Mouse (Mus musculus) frontal cortex, adult 2 months (tissue): ENCODE results near the gene Tnfrsf11a. TPM values are rescaled to one million over a fixed set of nuclear protein-coding genes. Genes with fewer than 3 reads are reported as not detected.

Experiments used
- DNase-seq, 2 experiments: peaks; one replicate each; pipeline ENCODE4 v3.0.0; 2022; ENCODE audit warnings: low spot score in 1 of 2; ENCODE audit errors: extremely low spot score in 1 of 2
- polyA plus RNA-seq: library from polyadenylated mRNA; depleted of rRNA; stranded (reverse); fragments of >200 nt; gene quantifications from 2 replicates; pipeline ENCODE4 v1.2.3, GENCODE M21; 2012

Gene Tnfrsf11a
- polyA plus RNA-seq, 1 experiment: 2.6 TPM

DNA sequence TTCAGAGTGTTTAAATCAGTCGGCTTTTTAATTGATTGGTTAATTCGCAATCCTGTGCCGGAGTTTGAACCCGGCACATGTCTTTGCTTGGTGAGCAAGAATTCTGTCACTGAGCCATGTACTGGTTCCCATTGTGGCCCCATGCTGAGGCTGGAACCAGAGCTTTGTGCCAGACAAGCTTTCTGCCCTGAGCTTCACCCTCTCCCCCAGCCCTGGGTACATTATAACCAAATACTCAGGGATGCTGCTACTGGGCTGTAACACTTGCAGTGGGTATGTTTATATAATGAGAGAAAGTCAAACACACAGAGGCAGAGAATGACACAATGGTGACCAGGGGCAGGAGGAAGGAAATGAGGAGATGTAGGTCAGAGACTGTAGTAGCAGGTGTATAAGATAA lies 43.8 kb downstream of the Tnfrsf11a start:
- DNase-seq: no peak

DNA sequence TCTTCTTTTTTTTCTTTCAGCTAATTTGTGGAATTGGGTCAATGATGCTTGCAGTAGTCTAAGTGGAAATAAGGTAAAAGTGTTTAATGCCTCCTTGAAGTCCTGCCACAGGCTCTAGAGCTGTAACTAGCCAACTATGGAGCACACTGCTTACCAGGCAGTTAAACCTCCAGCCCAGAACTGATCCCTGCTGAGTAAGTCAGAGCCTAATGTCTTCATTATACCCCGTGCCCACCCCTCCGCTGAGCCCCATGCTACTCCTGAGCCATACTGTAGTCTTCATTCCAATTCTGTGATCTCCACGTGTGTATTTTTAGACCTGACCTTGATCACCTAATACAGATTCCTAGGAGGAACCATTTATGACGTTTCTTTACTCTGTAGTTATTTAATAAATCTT lies 44.5 kb downstream of the Tnfrsf11a start:
- DNase-seq: no peak

DNA sequence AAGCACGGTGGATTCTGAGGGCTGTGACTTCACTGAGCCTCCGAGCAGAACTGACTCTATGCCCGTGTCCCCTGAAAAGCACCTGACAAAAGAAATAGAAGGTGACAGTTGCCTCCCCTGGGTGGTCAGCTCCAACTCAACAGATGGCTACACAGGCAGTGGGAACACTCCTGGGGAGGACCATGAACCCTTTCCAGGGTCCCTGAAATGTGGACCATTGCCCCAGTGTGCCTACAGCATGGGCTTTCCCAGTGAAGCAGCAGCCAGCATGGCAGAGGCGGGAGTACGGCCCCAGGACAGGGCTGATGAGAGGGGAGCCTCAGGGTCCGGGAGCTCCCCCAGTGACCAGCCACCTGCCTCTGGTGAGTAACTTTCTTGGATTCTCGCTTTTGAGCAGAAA lies 46.9 kb downstream of the Tnfrsf11a start:
- no peak for DNase-seq

DNA sequence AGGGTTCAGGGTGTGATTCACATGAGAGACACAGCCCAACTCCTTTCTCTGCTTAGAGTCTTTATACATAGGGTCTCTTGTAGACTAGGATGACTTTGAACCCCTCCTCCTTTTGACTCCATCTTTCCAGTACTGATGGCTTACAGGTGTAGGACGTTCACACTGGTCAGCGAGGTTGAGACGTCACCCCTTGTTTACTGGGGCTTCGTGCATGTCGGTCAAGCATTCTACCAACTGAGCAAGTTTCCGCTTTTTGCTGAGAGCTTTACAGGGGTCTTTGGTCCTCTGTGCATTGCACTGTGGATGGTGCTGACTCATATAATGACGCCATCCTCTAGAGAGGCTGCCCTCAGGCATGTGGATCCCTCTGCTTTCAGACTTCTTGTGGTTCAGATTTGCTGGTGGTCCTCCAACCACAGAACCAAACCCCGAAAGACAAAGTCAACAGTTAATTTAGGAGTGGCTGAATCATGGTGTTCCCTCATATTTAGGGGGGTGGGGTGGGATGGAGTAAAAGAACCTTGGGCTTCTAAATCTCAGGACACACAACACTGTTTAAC lies 47.3 kb downstream of the Tnfrsf11a start:
- no peak for DNase-seq

DNA sequence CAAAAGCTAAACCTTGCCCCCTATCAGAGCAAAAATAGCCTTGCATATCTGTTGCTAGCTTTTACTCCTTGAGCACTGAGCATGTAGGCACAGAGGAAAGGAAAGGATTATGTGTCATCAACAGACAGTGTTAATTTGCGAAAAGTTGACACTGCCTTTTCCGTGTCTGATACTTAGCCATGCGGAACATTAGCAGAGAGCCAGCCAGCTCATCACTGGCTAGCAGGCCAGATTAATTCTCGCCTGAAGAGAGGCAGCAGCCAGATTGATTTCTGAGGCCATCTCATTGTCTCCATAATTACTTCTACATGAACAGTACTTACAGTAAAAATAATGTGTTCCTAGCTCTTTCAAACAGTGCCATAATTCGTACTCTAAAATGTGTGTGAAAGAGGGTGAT lies 48.7 kb downstream of the Tnfrsf11a start:
- DNase-seq: no peak

DNA sequence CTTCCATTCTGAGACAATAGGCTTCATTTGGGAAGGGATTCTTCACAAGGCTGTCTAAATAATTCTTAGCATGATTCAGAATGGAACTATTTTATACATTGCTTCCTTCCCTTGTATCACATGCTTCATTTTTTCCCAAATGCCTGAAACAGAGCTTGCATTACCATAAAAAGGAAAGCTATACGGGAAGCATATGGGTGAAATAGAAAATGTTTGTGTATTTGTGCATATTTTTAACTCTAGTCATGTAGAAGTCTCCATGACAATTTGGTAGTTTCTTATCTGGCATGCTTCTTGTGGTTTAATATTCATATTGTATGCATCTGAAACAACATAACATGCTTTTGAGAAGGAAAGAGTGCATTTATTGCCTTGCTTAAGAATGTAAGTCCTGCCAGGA lies 52.3 kb downstream of the Tnfrsf11a start:
- no peak for DNase-seq

DNA sequence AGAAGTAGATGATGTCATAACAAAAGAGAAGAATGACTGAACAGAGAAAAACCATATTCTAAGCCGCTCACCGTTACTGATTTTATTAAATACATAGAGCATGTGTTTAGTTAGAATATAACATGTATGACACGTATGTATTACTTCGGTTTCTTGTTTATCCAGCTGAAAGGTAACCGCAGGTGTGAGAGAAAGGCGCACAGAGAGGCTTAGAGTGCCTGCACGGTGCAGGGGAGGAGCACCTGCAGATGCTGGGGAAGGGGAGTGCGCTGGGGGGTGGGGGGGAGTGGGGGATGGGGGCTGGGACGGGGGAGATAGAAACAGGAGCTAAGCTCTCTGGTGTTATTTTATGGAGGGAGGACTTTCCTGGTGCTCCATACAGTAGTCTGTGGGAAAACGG lies 62.4 kb downstream of the Tnfrsf11a start:
- DNase-seq: no peak

DNA sequence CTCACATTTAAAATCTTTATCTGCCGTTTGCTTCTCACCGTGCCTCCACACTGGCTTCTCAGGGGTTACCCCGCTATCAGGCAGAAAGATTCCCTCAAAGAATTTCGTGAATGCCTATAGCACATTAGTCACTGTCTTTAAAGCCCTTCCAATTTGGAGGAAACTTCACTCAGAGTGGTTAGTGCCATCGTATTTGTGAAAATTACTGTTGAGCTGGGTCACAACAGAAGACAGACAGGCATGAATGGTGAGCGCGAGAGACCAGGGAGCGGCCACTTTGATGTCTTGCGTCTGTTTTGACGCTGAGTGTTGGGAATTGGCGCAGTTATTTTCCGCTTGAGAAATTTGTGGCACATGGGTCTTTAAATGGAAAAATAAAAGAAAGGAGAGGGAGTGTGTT lies 62.9 kb downstream of the Tnfrsf11a start:
- DNase-seq: no peak

DNA sequence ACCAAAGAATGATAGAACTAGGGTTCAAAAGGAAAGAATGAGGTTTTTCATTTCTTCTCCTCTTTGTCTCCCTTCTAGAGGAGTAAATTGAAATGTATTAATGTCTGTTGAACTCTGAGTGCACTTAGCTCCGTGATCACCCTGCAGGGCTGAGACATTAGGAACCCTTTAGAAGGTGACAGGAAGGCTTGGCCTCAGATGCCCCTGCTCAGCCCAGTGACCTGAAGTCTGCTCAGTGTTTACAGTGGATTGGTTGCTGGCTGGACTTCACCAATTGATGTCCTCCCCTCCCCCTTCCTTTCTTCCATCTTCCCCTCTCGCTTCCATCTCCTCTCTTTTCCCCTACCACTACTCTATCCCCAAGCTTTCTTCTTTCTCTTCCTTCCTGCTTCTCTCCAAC lies 63.3 kb downstream of the Tnfrsf11a start:
- no peak for DNase-seq

DNA sequence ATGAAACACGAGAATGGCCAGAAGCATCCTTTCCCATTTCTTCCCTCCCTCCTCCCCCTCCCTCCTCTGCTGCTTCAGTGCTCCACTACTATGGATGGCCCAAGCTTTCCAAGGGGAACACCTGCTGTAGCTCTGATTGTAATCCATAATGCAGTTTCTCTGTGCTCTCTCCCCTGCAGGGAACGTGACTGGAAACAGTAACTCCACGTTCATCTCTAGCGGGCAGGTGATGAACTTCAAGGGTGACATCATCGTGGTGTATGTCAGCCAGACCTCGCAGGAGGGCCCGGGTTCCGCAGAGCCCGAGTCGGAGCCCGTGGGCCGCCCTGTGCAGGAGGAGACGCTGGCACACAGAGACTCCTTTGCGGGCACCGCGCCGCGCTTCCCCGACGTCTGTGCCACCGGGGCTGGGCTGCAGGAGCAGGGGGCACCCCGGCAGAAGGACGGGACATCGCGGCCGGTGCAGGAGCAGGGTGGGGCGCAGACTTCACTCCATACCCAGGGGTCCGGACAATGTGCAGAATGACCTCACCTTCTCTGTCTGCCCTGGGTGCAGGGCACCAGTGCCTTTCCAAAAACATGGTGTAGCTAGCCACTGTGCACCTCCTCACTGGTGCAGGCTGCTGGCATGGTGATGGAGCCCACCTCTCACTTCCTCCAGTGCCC lies 64.0 kb downstream of the Tnfrsf11a start:
- no peak for DNase-seq

DNA sequence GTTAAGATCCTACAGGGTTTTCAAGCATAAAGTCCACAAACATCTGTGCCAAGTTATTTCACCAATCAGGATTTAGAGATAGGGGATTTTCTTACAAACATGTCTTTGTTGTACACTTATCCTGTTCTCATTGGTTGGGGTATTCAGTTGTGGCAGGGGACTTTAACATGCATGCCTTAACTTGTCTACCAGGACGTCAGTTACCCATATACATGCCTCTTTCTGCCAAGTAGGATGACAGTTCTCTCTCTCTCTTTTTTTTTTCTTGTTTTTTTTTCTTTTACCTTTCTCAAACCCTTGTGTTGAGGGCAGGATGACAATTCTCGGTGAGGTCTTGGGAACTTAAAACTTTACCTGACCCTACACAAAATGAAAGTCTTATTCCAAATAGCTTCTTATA lies 65.9 kb downstream of the Tnfrsf11a start:
- no peak for DNase-seq

DNA sequence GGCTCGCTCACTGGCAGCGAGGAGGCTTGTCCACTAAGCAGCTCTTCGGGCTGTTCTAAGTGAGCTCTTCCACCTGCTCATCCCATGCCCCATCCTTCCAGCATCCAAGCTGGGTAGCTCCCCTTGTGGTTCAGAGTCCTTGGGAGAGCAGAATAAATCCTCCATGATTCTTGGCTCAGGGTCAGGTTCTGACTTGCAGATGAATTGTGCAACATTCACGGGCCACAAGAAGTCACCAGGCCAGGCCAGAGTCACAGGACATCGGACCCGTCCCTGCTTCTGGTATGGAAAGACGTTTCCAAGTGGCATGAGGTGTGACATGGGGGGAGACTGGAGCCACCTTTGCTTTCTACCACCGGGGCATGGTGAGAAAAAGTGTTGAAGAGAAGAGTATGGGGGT lies 68.3 kb downstream of the Tnfrsf11a start:
- DNase-seq: no peak

DNA sequence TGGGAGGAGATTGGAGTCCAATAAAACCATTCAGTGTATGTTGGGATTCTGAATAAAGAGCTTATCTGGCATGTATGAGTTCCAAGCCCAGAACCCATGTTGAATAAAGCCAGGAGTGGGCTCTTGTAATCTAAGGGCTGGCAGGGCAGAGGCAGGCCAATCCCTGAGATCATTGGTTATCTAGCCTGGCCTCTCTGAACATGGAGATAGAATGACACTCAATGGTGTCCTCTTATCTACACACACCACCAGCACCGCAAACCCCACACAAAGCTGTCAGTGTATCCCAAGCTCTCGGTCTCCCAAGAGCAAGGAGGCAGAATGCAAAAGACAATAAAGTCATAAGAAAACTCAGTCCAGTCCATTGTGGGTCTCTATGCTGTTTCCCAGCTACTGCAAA lies 70.8 kb downstream of the Tnfrsf11a start:
- no peak for DNase-seq

DNA sequence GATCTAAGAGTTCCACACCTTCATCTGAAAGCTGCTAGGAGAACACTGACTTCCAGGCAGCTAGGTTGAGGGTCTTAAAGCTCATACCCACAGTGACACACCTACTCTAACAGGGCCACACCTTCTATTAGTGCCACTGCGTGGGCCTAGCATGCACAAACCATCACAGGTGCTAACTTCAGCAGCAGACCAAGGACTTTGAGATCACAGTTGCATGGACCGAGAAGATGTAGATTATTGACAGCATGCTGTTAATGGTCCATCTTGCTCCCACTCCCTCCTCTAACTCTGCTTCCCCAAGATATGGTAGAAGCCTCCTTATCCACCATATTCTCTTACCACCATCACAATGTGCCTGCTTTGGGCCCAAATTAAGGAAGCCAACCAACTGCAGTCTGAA lies 79.2 kb downstream of the Tnfrsf11a start:
- no peak for DNase-seq

DNA sequence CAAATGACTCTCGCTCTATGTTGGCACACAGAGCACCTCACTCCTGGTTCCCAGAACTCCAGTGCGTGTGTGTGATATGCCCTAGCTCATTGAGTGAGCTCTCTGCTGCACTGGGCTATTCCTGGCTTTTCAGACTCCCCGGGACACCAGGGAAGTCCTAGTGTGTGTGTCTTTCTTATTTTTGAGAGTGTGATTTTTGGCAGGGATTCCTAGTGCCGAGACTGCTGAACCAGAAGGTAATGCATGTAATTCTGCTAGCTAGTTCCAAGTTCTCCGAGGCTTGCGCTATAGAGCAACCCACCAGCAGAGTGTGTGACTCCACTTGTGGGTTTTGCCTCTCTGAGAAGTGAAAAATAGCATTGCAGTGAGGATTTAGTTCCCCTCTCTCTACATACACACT lies 96.1 kb downstream of the Tnfrsf11a start:
- DNase-seq: peak; percentile 51 to 53

DNA sequence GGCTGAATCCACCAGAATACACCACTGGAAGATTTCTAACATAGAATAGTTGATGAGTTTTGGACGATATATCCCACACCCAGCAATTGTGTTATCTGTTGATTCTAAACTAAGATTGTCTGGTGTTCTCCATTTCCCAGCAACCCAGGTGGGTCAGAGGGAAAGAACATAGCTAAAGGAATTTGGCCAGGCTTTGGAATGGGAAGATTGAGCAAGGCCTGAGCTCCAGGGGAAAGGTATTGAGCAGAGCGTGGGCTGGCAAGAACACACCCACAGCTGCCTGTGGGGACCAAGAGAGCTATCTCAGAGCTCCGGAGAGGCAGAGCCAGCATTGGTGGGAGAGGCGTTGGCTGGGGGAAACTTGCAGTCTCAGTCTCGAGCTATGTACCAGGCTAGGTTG lies 97.3 kb downstream of the Tnfrsf11a start:
- DNase-seq: no peak

DNA sequence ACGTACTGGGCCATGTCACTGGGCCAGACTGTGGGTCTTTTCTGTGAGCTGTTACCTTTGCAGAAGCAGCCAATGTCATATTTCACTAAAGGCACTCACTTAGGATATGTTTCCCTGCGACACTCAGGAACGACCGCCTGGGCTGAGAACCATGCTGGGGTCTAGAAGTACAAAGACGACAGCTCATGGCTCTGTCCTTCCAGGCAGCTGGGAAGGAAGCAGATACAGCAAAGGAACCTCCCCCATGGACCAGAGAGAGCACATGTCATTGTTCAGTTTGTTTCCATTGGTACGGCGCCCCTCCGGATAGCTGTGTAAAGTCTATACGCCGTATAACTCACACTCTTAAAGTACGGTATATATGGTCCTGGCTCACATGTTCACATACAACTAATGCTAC lies 97.9 kb downstream of the Tnfrsf11a start:
- no peak for DNase-seq

DNA sequence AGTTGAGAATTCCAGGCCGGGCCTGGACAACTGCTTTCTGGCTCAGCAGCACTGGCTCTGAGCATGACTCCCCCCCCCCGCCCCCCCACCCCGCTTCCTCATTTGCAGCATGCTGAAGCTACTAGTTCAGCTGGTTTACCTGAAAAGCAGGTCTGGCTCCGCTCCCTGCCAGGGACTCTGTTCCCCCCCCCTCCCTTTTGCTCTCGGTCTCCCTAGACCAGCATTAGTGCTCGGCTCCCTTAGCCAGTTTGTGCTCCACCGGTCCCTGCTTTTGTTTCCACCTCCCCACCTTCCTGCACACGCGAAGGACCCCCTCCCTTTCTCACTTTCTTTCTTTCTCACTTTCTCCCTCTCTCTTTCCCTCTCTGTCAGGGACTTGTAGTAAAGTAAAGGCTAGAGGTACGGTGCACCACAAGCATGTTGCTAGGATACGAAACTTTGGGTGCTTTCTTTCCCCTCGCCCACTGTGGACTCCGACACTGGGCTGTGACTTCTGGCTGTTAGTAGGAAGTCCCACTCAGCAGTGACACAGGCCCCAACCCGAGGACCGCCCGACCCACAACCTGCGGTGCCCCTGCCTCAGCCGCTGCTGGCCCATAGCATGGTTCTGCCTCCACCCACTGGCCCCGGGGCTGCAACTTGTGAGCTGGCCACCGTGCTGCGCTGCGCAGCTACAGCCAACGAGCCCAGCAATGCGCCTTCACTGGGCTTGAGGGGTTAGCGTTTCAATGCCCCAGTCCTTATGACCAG lies 100.2 kb downstream of the Tnfrsf11a start:
- no peak for DNase-seq

DNA sequence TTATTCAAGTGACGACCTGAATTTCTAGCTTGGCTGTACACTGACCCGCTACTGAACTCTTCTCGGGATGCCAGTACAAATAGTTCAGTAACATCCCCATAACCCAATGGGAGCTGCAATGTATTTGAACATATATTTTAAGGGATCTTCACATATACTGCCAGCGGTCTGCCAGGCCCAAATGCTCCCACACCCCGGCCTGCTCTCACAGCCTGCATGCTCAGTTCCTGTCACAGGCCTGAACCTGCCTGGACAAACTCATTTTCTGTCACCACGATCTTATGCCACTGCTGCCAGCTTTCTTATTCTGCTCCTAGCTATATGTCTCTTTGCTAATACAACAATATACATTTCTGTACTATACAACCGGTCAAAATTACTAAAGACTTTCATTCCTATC lies 100.9 kb downstream of the Tnfrsf11a start:
- DNase-seq: no peak

DNA sequence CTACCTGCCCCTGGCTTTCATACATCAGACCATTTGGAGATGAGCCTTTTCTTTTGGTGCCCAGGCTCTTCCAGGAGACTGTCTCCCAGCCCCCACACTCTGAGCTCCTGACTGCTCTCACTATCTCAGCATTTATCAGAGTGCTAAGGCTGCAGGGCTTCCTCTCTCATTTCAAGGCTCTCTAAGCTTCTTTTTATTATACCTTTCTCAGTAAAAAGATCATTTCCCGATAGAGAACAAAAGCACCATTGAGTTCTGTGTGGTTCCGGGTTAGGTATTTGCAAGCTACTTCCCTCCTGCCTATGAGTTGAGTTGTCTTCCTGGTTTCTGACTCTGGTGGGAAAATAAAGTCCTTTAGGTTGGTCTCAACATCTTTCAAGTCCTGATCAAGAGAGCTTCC lies 103.0 kb downstream of the Tnfrsf11a start:
- DNase-seq: no peak

DNA sequence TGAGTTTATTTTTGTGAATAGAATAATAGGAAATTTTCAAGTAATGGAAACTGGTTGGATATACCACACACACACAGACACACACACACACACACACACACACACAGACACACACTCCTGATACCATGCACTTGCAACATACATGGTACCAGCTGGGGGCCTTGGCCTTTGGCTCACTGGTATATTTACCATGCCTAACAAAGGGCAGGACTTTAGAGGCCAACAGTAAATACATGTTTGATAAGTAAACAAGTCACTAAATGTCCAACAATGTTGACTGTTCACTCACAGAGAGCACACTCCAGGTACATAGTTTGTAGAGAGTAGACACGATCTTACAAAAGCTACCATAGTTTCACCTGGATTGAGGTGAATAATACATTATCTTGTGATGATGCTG lies 104.6 kb downstream of the Tnfrsf11a start:
- DNase-seq: no peak

DNA sequence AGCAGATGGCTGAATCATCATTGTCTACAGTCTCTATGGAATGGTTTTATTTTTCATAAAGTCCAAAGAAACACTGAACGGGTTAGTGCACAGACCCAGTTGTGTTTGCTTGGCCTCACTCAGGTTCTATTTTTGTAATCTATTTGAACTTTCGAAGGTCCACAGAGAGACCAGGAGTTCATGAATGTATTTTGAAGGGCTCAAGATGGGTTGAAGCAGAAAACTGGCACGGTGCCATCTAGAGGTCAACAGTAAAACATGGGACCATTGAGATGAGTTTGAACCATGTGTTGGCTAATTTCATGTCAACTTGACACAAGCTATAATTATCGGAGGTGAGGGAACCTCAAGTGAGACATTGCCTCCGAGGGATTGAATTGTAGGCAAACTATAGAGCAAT lies 105.1 kb downstream of the Tnfrsf11a start:
- no peak for DNase-seq
